Mouse (Mus musculus) thymus, postnatal 14 days (tissue): ENCODE data around the gene Xylt1.

Experiments
- DNase-seq: peaks from one replicate; pipeline ENCODE4 v3.0.0; 2021

Xylt1 gene

DNA sequence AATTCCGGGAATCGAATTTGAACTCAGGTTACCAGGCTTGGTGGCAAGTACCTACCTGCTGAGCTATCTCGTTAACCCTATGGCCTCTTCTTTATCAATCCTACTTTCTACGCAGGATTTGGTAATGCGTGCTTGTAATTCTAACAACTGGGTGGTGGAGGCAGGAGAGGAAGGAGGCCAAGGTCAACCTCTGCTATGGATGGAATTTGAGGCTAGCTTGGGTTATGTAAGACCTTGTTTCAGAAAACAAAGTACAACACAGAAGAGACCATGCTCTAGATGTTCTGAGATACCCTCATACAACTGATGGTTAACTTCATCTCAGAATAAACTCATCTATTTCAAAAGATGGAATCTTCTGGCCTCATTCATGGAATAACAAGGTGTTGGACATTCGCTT, 17.1 kb downstream of the Xylt1 start:
- no peak for DNase-seq

- DNase-seq = no peak
These were observed 19.2 kb downstream of the Xylt1 start for GRCm38 (mm10) chr7:117399971-117400370.

DNA sequence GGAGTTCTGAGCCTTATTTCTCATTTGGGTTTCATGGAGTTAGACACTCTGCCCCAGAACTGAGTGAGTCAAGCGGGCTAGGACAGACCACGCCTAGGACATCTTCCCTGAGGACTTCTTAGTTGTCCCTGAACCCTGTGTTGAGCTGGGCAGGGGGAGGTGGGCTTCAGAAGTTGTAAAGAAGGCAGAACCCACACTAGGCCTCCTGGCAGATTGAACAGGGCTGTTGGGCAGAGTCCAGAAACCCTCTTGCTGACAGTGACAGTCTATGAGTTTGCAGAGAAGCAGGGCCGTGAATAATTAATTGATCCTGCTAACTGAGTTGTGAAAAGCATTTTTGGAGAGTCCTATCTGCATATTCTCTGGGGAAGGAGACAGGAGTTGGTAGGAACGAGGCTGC, 20.8 kb downstream of the Xylt1 start:
- no peak for DNase-seq

DNA sequence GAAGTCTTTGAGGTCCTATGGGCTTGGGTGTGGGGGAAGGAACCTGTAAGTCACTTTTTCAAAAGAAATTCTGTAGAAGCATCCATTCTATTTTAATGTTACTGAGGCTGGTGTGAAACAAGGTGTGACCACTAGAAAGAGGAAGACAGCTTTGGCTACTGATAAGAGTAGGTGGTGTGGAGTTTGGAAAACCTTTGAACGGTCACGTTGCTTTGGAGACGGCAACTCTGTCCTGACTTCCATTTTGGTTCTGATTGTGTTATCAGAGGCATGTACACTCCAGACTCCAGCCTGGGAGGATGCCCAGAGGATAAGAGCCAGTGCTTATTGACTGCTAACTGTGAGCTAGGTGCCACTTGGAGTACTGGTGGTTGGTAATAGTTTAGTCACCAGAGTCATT, 25.6 kb downstream of the Xylt1 start:
- DNase-seq = no peak

- DNase-seq = no peak
These were observed 28.6 kb downstream of the Xylt1 start for GRCm38 (mm10) chr7:117409268-117409988.

GRCm38 (mm10) chr7:117411874-117412273, 31.1 kb downstream of the Xylt1 start:
- no peak for DNase-seq

DNA sequence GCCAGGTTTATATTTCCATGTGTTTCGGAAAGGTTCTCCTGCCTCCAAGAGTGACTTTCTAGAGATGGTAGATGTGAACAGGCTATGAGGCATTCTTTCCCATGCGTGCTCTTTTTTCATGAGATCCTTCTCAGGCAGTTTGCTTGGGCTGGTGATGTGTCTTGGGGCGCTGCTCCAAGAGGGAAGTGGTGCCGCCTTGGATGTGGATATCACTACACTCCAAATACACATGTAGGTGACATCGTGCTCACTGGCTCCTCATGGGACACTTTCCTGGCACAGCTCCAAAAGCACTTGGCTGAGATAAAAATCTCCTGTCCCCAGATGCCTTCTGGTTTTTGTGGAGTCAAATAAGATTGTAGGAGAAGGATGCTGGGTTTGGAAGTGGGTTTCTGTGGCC, 31.6 kb downstream of the Xylt1 start:
- no peak for DNase-seq

GRCm38 (mm10) chr7:117414341-117415008, 33.7 kb downstream of the Xylt1 start:
- peak; percentile 58 for DNase-seq

GRCm38 (mm10) chr7:117415009-117415363, 34.2 kb downstream of the Xylt1 start:
- DNase-seq = no peak

GRCm38 (mm10) chr7:117419041-117419440, 38.3 kb downstream of the Xylt1 start:
- no peak for DNase-seq

DNA sequence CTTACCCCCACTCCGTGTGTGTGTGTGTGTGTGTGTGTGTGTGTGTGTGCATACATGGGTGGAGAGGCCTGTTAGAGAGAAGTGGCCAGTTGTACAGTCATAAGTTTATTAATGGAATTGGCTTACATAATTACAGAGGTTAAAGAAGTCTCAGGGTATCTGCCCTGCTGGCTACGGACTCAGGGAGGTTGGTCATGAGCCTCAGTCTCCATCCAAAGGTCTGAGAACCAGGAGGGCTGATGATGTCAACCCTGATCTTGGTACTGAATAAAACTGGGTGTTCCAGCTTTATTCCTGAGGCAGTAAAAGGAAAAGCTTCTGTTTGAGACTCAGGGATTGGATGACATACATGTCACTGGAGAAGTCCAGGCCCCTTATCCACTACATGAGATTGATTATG, 39.1 kb downstream of the Xylt1 start:
- no peak for DNase-seq

GRCm38 (mm10) chr7:117420301-117420700, 39.5 kb downstream of the Xylt1 start:
- DNase-seq = no peak

GRCm38 (mm10) chr7:117420836-117421566, 40.2 kb downstream of the Xylt1 start:
- DNase-seq = no peak

DNA sequence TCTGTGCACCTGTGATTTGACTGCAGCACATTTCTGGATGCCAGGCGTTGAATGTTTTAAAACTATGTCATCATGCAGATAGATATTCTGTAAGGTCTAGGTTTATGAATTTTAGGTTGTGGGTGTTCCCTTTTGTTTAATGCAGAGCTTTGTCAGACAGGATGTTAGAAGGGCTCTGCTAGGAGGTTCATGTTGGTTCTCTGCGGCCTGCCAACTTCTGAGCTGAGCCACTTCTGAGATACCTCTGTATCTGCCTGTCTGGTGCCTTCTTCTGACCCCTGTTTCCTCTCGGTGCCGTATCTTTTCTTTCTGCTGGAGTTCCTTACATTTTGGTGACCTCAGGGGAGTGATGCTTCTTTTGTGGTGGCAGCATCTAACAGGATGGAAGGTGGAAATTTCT, 44.1 kb downstream of the Xylt1 start:
- DNase-seq = no peak

DNA sequence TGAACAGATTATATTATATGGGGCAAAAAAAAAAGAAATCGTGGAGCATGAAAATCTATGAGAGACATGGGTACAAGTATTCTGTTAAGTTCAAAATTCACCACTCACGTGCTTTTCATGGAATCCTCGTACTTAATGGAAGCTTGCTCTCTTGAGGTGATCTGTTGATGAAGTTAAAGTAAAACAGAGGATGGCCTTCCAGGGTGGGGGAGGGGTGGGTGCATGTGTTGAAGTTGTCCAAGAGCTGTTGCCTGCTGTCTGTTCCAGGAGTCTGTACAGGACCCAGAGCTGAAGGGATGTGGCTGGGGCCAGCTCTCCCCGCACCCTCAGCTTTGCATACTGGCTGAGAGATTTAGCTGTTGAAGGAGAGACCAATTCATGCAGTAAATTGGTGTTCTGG, 45.6 kb downstream of the Xylt1 start:
- DNase-seq = no peak

- DNase-seq = peak; percentile 49
These were observed 48.0 kb downstream of the Xylt1 start for GRCm38 (mm10) chr7:117428690-117429224.

DNA sequence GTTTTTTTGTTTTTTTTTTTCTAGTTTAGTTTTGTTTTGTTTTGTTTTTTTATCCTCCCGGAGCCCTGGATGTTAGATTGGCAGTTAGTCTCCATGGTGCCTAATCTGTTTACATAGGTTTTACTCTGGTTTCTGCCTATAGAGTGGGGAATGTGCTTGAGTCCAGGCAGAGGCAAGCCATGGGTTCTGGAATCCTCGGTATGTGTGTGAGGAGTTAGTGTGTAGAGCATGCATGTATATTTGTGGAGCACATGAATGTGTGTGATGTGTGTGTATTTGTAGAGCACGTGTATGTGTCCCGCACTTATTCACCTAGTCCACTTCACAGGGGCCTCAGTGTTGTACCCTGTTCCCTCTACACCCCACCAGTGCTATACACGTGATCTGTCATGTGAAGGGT, 48.7 kb downstream of the Xylt1 start:
- DNase-seq = no peak

DNA sequence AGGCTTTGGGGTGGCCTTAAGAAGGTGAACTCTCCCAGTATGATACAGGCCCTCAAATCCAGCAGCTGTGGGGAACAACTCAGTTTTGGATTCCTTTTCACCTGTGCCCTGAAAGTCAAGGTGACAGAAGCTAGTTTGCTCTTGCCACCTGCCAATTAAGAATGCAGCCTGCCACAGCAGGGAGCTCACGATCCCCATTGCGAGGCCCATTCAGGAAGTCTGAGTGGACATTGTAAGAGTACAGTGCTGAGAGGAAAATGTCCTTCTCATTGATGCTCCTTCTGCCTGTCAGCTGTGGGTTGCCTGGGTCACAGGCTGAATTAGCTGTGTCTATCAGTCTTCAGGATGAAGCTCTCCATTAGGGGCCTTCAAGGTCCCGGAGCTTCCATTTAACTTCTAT, 49.1 kb downstream of the Xylt1 start:
- DNase-seq = no peak

DNA sequence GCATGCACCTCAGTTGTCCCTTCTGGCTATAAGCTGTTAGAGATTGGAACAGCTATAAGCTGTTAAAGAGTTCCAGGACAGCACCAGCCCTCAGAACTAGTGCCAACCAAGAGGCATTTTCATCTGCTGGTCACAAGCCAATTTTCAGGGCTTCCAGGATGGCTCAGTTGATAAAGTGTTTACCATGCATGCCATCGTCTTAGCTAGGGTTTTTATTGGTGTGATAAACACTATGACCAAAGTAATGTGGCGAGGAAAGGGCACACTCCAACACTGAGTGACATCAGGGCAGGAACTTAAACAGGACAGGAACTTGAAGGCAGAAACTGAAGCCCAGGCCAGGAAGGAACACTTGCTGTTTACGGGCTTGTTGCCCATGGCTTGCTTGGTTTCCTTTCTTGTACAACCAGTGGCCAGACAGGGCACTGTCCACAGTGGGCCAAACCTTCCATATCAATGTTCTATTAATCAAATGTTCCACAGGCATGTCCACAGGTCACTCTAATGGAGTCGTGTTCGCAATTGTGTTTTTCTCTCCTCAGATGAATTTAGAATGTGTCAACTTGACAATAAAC, 49.7 kb downstream of the Xylt1 start:
- no peak for DNase-seq

GRCm38 (mm10) chr7:117433641-117434040, 52.9 kb downstream of the Xylt1 start:
- peak; percentile 18 for DNase-seq

GRCm38 (mm10) chr7:117435091-117435490, 54.3 kb downstream of the Xylt1 start:
- no peak for DNase-seq

DNA sequence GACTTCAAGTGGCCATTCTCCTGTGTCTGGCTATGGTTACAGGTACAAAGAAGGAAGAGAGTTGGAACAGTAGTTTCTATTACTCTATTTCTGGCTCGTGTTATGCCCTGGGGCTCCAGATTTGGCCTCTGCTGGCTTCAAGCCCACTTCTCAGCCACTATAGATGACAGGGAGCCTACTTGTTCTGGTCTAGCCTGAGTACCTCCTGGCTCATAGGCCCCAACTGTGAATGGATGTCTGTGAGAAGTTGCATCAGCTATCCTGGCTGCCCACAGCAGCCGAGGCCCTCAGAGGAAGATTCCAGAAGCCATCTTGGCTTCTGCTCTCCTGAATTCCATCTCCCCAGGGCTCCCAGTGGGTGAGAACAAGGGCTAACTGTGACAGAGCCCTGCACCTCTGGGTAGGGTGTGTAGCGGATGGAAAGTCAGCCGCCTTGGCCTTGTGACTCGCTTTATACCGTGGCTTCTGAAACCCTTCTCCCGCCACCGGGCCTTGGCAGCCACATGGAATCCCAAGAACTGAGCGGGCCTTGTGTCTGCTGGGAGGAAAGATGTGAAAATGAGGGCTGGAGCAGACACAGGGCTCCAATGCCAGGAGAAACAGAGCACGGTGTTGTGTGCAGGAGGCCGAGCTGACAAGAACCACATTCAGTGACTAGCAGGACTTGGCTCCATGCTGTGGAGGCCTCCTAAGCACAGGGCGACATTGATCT, 55.1 kb downstream of the Xylt1 start:
- DNase-seq = no peak

GRCm38 (mm10) chr7:117436892-117437291, 56.1 kb downstream of the Xylt1 start:
- DNase-seq = no peak
